Mouse (Mus musculus): ENCODE data around the gene Anp32b. TPM values are rescaled to one million over a fixed set of nuclear protein-coding genes. Genes with fewer than 3 reads are reported as not detected.

Anp32b gene
- polyA plus RNA-seq (2016; fragmentation: Nextera tagmentation; extraction: Ambion mirVana): 329 and 349 TPM in 2 replicates

GRCm38 (mm10) chr4:46450519-46451131 is at the start of gene Anp32b:
Anp32b (plus strand) TSS chr4:46450902.
- under 1% methylated on average over 64 of the region's 66 CpGs for WGBS
- no peaks in the 10 kb centered on the region for H3K9me3 ChIP-seq
- peak within 1 kb of the TSS; percentile 88 for H3K4me3 ChIP-seq
- peaks cover 27% of the 10 kb centered on the region for H3K4me1 ChIP-seq
- H3K9ac ChIP-seq: peak within 1 kb of the TSS; percentile 99
- no peaks in the 10 kb centered on the region for H3K27me3 ChIP-seq
- peak within 1 kb of the TSS; percentile 86 for H3K4me2 ChIP-seq (replicated peaks)
- ATAC-seq (ENCODE audit: insufficient number of reproducible peaks, insufficient read depth, low FRiP score, low TSS enrichment): peak; percentile 95
- H3K36me3 ChIP-seq: no peaks in the 10 kb centered on the region
- H3K27ac ChIP-seq: peak within 1 kb of the TSS; percentile 100

GRCm38 (mm10) chr4:46404042-46404795 is 46.5 kb upstream of the Anp32b start:
- no peak overlapping the region for H3K9ac ChIP-seq
- no peak overlapping the region for H3K4me3 ChIP-seq
- no peak for ATAC-seq (ENCODE audit: insufficient number of reproducible peaks, insufficient read depth, low FRiP score, low TSS enrichment)
- no peak overlapping the region for H3K27ac ChIP-seq
- H3K27me3 ChIP-seq: no peaks in the 10 kb centered on the region
- no peaks in the 10 kb centered on the region for H3K36me3 ChIP-seq
- H3K4me2 ChIP-seq (replicated peaks): no peak overlapping the region
- no peaks in the 10 kb centered on the region for H3K4me1 ChIP-seq
- H3K9me3 ChIP-seq: no peaks in the 10 kb centered on the region
- WGBS: 79% methylated on average over 6 of the region's 6 CpGs

- no peaks in the 10 kb centered on the region for H3K27me3 ChIP-seq
- H3K9me3 ChIP-seq: no peaks in the 10 kb centered on the region
- no peak for ATAC-seq (ENCODE audit: insufficient number of reproducible peaks, insufficient read depth, low FRiP score, low TSS enrichment)
- WGBS: 89% methylated on average over 8 of the region's 8 CpGs
- no peaks in the 10 kb centered on the region for H3K4me1 ChIP-seq
- no peak overlapping the region for H3K9ac ChIP-seq
- H3K4me3 ChIP-seq: no peak overlapping the region
- H3K27ac ChIP-seq: no peak overlapping the region
- no peak overlapping the region for H3K4me2 ChIP-seq (replicated peaks)
- H3K36me3 ChIP-seq: no peaks in the 10 kb centered on the region
Observed at GRCm38 (mm10) chr4:46406966-46407703, 43.6 kb upstream of the Anp32b start.

DNA sequence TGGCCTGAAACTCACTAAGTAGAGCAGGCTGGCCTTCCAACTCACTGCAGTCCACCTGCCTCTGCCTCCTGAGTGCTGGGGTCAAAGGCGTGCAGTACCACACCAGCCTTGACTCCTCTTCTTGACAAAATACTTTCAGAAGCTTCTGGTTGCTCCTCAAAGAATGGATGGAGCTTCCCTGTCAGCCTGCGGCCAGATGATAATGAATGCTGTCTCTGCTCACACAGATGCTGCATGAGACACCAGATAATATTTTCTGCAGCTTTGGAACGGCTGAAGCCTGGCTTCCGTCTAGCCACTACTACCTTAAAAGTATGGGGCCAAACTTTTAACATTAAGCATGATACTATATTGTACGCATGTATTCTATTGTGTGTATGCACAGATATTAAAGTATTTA is 40.0 kb upstream of the Anp32b start:
- no peak overlapping the region for H3K27ac ChIP-seq
- no peak overlapping the region for H3K4me2 ChIP-seq (replicated peaks)
- H3K4me3 ChIP-seq: no peak overlapping the region
- H3K27me3 ChIP-seq: no peaks in the 10 kb centered on the region
- 92% methylated on average over 5 of the region's 5 CpGs for WGBS
- no peaks in the 10 kb centered on the region for H3K36me3 ChIP-seq
- H3K9ac ChIP-seq: no peak overlapping the region
- no peaks in the 10 kb centered on the region for H3K9me3 ChIP-seq
- no peaks in the 10 kb centered on the region for H3K4me1 ChIP-seq
- ATAC-seq (ENCODE audit: insufficient number of reproducible peaks, insufficient read depth, low FRiP score, low TSS enrichment): no peak

GRCm38 (mm10) chr4:46411489-46411888 is 39.2 kb upstream of the Anp32b start:
- Histone ChIP-seq H3K4me3 (no peak overlapping the region), H3K36me3 (no peaks in the 10 kb centered on the region), H3K27me3 (no peaks in the 10 kb centered on the region), H3K4me2 (replicated peaks) (no peak overlapping the region), H3K4me1 (no peaks in the 10 kb centered on the region), H3K9me3 (no peaks in the 10 kb centered on the region), H3K9ac (no peak overlapping the region), H3K27ac (no peak overlapping the region)
- 88% methylated on average over 6 of the region's 6 CpGs for WGBS
- no peak for ATAC-seq (ENCODE audit: insufficient number of reproducible peaks, insufficient read depth, low FRiP score, low TSS enrichment)

DNA sequence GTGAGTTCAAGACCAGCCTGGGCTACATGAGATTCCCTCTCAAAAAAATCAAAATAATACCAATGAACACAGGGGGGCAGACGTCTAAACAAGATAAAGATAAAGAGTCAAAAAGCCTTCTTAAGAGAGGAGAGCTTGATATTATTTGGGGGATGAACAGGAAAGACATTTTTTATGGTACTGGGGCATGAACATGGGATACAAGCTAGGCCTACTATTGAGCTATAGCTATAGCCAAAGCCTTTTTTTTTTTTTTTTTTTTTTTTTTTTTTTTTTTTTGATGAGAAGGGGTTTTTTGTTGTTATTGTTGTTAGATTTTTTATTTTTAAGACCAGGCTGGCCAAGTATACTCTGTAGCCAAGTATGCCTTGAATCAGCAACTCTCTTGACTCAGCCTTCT is 38.6 kb upstream of the Anp32b start:
- no peak overlapping the region for H3K4me3 ChIP-seq
- ATAC-seq (ENCODE audit: insufficient number of reproducible peaks, insufficient read depth, low FRiP score, low TSS enrichment): no peak
- no peak overlapping the region for H3K27ac ChIP-seq
- H3K9me3 ChIP-seq: no peaks in the 10 kb centered on the region
- no peak overlapping the region for H3K4me2 ChIP-seq (replicated peaks)
- no peaks in the 10 kb centered on the region for H3K27me3 ChIP-seq
- no peak overlapping the region for H3K9ac ChIP-seq
- no peaks in the 10 kb centered on the region for H3K36me3 ChIP-seq
- no peaks in the 10 kb centered on the region for H3K4me1 ChIP-seq
- WGBS: 63% methylated on average over 1 of the region's 1 CpGs

- no peak for ATAC-seq (ENCODE audit: insufficient number of reproducible peaks, insufficient read depth, low FRiP score, low TSS enrichment)
- Histone ChIP-seq H3K27ac (no peak within 1 kb of the TSS), H3K4me1 (no peaks in the 10 kb centered on the region), H3K27me3 (no peaks in the 10 kb centered on the region), H3K4me2 (replicated peaks) (no peak within 1 kb of the TSS), H3K9me3 (no peaks in the 10 kb centered on the region), H3K9ac (no peak within 1 kb of the TSS), H3K36me3 (no peaks in the 10 kb centered on the region), H3K4me3 (no peak within 1 kb of the TSS)
- WGBS: 78% methylated on average over 7 of the region's 7 CpGs
Observed at GRCm38 (mm10) chr4:46413406-46413805, 37.3 kb upstream of the Anp32b start, which contains the start of gene Hemgn. Hemgn (minus strand) TSS chr4:46413506.

GRCm38 (mm10) chr4:46417491-46417890 is 33.2 kb upstream of the Anp32b start:
- Histone ChIP-seq H3K27ac (no peak overlapping the region), H3K27me3 (no peaks in the 10 kb centered on the region), H3K9ac (no peak overlapping the region), H3K4me3 (no peak overlapping the region), H3K9me3 (no peaks in the 10 kb centered on the region), H3K4me2 (replicated peaks) (no peak overlapping the region), H3K4me1 (0 out of 2 replicates have a peak, but pooled peaks cover 2% of the 10 kb centered on the region), H3K36me3 (no peaks in the 10 kb centered on the region)
- 62% methylated on average over 3 of the region's 3 CpGs for WGBS
- no peak for ATAC-seq (ENCODE audit: insufficient number of reproducible peaks, insufficient read depth, low FRiP score, low TSS enrichment)

- no peak for ATAC-seq (ENCODE audit: insufficient number of reproducible peaks, insufficient read depth, low FRiP score, low TSS enrichment)
- no peaks in the 10 kb centered on the region for H3K9me3 ChIP-seq
- 0 out of 2 replicates have a peak, but pooled peaks cover 3% of the 10 kb centered on the region for H3K4me1 ChIP-seq
- no peaks in the 10 kb centered on the region for H3K36me3 ChIP-seq
- H3K4me3 ChIP-seq: no peak overlapping the region
- H3K4me2 ChIP-seq (replicated peaks): no peak overlapping the region
- 87% methylated on average over 9 of the region's 9 CpGs for WGBS
- H3K27me3 ChIP-seq: no peaks in the 10 kb centered on the region
- no peak overlapping the region for H3K9ac ChIP-seq
- H3K27ac ChIP-seq: no peak overlapping the region
Observed at GRCm38 (mm10) chr4:46418851-46419250, 31.9 kb upstream of the Anp32b start.

DNA sequence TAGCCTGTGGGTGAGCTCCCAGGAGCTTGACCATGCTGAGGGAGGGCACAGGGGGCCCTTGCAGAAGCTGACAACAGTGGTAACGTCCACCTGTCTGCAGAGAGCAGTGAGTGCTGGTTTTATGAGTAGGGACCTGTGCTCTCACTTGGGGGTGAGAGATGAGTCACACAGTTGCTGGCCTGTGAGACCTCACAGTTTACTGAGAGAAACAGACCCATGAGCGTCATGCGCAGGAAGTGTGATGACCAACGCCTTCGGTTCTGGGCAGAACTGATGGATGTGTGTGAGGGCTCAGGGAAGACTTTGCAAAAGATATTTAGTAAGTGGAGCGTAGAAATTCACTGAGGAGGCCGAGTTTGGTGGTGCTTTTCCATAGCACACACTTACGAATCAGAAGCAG is 28.1 kb upstream of the Anp32b start:
- Histone ChIP-seq H3K27ac (no peak overlapping the region), H3K27me3 (no peaks in the 10 kb centered on the region), H3K9me3 (no peaks in the 10 kb centered on the region), H3K4me1 (0 out of 2 replicates have a peak, but pooled peaks cover 3% of the 10 kb centered on the region), H3K4me3 (no peak overlapping the region), H3K9ac (no peak overlapping the region), H3K4me2 (replicated peaks) (no peak overlapping the region), H3K36me3 (no peaks in the 10 kb centered on the region)
- no peak for ATAC-seq (ENCODE audit: insufficient number of reproducible peaks, insufficient read depth, low FRiP score, low TSS enrichment)
- WGBS: 77% methylated on average over 8 of the region's 8 CpGs

DNA sequence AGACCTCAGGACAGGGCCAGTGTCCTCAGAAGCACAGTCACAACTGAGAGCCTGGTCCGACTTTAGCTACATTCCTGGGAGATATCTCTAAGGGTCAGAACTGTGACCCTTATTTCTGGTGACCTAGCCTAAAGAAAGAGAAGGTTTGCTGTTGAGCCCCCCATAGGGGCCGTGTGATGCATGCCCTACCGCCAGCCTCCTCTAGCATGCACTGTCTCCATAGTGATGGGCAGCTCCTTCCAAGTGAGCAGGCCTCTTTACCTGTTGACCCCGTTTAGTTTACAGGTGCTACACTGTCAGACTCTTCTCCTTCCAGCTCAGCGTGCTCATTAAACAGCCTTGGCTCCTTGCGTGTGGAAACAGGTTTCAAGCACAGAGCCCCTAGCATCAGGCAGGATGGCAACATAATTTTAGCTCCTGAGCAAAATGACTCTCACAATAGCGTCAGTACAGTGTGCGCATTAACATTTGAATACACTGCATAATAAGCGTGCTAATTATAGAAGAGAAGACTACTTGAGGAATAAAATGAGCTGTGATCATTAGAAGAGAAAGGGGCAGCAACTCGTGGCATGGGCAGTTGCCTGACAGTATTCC is 21.7 kb upstream of the Anp32b start:
- WGBS: 68% methylated on average over 10 of the region's 10 CpGs

More for the DNA sequence above, 21.7 kb upstream of the Anp32b start:
- Histone ChIP-seq H3K4me2 (replicated peaks) (no peak overlapping the region), H3K9ac (no peak overlapping the region), H3K36me3 (no peaks in the 10 kb centered on the region), H3K27ac (no peak overlapping the region), H3K9me3 (no peaks in the 10 kb centered on the region), H3K4me3 (no peak overlapping the region), H3K4me1 (no peaks in the 10 kb centered on the region), H3K27me3 (no peaks in the 10 kb centered on the region)
- ATAC-seq (ENCODE audit: insufficient number of reproducible peaks, insufficient read depth, low FRiP score, low TSS enrichment): 0 out of 2 replicates have a peak, but pooled peaks have one; percentile 69

Data from embryonic facial prominence, embryonic 12.5 days (tissue).